Mouse (Mus musculus): ENCODE results near the gene Gm8113.
"Not testable (repeated sequence)": the region's sequence is repeated elsewhere in the genome, so short reads cannot be mapped to it uniquely, and the experiment has no call there.

Gm8113 gene

DNA sequence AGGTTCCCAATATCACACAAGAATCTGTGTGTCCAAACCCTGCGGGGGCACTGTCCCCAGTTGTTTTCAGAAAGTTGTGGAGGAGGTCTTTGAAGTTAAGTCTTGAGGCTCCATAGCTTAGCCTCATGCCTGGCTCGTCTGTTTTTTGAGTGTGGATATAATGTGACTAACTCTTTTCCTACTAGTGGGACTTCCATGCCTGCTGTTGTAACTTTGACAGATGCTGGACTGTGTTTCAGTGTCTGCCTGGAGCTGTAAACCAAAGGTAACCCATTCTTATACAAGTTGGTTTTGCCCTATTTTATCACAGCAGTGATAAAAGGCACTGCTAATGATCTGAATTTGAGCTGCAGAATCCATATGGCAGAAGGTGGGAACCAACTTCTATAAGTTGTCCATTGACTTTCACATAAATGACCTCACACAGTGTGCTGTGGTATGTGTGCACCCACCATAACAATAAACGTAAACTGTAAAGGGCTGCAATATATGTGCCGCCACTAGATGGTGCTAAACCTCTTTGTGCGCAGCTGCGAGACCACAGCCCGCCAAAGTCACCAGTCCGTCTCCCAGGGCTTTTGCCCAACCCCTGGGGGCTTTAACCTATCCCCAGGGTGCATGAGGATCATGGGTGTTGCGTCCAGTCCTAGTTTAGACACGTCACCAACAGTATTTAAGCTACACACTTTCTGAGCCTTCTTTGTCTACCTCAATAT is at the start of gene Gm8113:
Gene Gm8113 (plus strand): TSS at position 703 of the 716 bp plus-strand sequence.
- DNase-seq (ENCODE audit: extremely low spot score) = peak; percentile 88

DNA sequence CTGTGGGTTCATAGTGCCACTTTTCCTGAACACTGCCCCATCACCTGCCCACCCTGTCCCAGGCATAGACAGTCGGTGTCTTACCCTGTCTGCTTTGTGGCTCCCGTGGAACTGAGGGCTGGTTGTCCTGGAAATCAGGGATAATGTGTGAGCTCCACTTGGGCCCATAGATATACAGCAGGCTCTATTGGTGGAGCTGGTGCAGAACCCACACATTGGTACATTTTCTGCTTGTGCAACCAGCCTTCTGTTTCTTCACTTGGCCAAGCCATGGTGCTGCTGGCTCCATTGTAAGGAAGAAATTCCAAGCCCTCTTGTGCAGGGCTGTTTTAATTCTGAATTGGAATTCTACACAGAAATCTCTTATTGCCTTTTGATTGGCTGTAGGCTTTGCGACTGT is 49.8 kb upstream of the Gm8113 start, which contains the start of gene Ear1:
Gene Ear1 (minus strand): TSS at position 101 of the 400 bp plus-strand sequence.
- not testable (repeated sequence) for DNase-seq (ENCODE audit: extremely low spot score)

DNA sequence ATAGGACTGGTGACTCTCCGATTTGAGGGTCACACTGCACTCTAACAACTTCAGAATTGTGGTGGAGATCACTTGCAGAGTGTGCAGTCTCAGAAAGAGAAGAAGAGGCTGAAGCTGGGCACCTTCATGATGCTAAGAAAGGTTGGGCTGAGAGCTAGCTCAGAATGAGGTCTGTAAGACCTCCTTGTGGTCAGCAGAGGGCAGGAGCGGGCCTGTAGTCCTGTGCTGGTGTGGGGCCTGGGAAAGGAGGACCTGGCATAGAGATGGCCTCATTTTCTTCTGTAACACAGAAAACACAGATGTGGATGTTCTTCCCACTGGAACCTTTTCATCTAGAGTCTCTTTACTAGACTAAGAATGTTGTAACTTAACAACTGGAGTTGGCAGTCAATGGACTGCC is 47.4 kb upstream of the Gm8113 start:
- not testable (repeated sequence) for DNase-seq (ENCODE audit: extremely low spot score)

DNA sequence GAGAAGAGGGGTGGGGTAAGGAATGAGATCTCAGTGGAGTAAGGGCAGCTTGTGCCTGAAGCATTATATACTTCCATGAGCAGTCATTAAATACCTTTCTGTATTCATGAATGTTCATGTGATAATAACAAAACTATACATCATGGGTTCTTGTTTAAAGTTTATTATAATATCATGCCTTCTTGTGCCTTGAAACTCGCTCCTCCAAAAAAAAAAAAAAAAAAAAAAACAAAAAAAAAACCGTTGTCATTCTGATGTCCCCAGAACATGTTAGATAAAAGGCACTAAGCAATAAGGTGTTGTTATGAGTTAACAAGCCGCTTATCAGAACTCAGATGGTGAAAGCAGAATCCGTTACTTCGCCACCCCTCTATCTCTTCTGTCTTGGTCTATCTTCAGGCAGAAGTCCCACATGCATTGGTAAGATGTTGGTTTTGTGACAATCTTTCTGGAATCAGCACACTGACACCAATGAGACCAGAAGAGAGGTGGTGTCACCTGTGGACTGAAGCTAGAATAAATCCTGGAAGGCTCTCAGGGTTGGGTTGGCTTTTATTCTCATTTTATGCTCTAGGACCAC is 45.1 kb upstream of the Gm8113 start:
- not testable (repeated sequence) for DNase-seq (ENCODE audit: extremely low spot score)

DNA sequence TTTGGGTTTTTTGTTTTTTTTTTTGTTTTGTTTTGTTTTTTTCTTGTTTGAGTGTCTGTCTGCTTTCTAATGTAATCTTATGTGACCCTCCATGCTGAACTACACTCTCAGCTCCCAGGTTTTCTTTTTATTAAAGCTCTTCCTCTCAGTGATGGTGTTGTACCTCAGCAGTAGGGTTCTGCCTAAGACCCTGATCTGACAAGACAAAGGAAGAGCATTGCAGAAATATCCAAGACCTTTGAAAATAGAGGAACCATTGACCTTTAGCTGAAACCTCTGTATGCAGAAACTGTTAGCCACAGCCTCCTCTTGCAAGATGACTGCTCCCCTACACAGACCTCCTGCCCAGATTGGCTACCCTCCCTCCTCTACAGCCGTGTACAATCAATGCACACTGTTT is 39.0 kb upstream of the Gm8113 start:
- not testable (repeated sequence) for DNase-seq (ENCODE audit: extremely low spot score)

DNA sequence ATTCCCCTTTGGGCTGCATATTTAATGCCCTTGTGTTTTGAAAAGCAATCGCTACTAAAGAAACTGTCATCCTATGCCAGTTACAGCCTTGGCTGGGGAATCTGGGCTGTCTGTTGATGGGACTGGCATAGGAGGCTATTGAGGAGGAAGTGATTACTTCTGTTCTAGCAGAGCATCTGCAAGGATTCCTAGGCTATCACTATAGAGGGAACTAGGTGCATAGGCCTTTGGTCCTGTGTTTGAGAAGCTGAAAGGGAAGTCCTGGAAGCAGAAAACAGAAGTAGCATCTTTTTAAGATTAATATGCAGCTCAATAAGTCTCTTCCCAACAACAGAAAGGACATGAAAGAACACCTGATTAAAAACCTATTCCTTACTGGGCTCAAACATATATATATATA is 33.9 kb upstream of the Gm8113 start:
- not testable (repeated sequence) for DNase-seq (ENCODE audit: extremely low spot score)

DNA sequence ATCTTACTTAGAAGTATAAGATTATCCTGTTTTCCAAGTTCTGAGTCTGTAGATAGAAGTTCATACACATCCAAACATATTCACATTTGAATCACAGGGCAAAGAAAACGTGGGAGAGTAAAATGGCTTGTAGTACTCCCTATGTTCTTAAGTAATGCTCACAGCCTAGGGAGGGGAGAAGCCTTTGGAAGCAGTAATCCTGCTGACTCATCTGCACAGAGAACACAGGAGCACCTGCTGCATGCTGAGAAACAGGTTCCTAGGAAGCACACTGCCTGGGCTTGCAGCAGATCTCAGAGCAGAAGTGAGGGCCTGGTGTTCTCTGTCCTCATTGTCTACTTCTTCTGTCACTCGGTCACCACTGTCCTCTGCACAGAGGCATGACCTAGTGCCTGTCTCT is 29.8 kb upstream of the Gm8113 start:
- not testable (repeated sequence) for DNase-seq (ENCODE audit: extremely low spot score)

DNA sequence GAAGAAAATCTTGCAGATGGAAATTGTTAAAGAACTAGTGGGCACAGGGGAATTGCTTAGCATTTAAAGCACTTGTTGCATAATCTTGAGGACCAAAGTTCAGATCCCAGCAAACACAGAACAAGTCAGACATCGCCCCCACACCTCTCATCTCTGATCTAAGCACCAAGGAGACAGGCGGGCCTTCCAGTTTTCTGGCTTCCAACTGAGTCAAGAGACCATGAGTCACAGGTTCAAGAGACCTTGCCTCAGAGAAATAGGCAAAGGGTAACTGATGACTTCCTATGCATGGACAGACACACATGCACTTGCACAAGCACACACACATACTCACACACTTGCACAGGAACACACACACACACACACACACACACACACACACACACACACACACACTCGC is 26.6 kb upstream of the Gm8113 start:
- not testable (repeated sequence) for DNase-seq (ENCODE audit: extremely low spot score)

DNA sequence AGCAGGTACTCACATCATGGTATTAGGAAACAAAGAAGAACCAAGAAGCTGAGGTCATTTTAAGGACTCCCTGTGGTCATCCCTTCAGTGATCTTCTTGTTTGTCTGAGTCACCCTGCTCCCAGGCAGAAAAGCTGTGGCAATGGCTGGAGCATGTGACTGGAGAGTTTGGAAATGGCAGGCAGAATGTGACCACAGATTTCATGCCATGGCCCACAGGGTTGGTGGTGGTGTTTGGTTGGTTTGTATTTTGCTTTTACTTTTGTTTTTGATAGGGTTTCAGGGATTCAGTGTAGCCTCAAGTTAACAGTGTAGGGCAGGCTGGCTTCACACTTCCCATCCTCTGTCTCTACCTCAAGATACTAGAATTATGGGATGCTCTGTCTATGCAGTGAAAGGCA is 7.0 kb upstream of the Gm8113 start:
- DNase-seq (ENCODE audit: extremely low spot score) = not testable (repeated sequence)

- DNase-seq (ENCODE audit: extremely low spot score) = not testable (repeated sequence)
These were observed 1.7 kb upstream of the Gm8113 start, which contains the start of gene Ear10 for GRCm38 (mm10) chr14:43923459-43923858. Ear10 (minus strand) TSS chr14:43923559.

DNA sequence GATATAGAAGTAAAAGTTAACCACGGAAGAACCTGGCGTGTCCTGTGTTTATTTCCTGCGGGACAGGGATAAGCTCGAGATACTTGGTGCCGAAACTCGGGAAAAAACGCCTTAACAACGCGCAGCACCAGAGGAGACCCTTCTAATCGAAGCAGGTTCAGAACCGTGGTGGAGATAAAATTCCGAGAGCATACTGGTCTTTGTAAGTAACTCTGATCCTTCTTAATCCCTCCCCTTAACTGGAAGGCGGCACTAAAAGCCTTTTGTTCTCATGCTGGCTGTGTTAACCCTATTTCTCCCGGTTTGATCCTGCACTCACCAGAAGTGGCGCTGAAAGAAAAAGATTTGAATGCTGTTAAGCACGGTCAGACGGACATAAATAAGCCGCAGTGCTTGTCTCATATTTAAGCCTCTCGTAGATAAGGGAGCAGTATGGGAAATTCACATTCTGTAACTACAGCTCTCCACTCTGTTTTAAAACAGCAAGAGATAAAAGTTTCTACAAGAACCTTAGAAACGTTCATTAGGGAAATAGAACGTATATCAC is 287 bp downstream of the Gm8113 start:
- not testable (repeated sequence) for DNase-seq (ENCODE audit: extremely low spot score)

DNA sequence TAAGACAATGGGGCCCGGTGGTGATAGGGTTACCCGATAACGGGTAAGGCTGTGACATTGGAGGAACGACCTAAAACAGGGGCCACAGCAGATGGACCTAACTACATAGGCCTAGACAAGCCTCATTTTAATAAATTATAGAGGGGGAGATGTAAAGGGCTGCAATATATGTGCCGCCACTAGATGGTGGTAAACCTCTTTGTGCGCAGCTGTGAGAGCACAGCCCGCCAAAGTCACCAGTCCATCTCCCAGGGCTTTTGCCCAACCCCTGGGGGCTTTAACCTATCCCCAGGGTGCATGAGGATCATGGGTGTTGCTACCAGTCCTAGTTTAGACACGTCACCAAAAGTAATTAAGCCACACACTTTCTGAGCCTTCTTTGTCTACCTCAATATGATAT is 7.8 kb downstream of the Gm8113 start:
- peak; percentile 47 for DNase-seq (ENCODE audit: extremely low spot score)

GRCm38 (mm10) chr14:43933399-43933798 is 8.2 kb downstream of the Gm8113 start:
- DNase-seq (ENCODE audit: extremely low spot score) = not testable (repeated sequence)

- not testable (repeated sequence) for DNase-seq (ENCODE audit: extremely low spot score)
These were observed 28.2 kb downstream of the Gm8113 start for GRCm38 (mm10) chr14:43953382-43953781.

DNA sequence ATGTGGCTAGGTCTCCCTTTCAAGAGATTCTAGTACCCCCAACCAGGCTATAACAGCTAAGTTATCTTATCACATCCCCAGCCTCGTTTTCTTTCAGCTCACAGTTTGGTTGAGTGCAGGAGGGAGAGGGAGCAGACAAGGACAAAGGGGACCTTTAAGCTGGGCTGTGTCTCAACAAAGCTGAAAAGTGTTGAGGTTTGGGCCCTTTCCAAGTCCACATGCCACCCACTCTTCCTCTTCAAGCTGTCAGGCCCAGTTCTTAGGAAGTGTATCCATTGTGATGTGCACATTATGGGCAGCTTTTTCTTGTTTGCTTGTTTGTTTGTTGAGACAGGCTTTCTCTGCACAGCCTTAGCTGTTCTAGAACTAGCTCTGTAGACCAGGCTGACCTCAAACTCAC is 29.9 kb downstream of the Gm8113 start:
- not testable (repeated sequence) for DNase-seq (ENCODE audit: extremely low spot score)

- DNase-seq (ENCODE audit: extremely low spot score) = not testable (repeated sequence)
These were observed 31.6 kb downstream of the Gm8113 start, which contains the start of gene Ang5 for GRCm38 (mm10) chr14:43956769-43957168. Ang5 (plus strand) TSS chr14:43957069.

All from embryo, embryonic 9.5 days (tissue).